Mouse (Mus musculus) monocyte, adult 5-6 weeks (primary cell): ENCODE results near the gene Dexi. TPM values are rescaled to one million over a fixed set of nuclear protein-coding genes. Genes with fewer than 3 reads are reported as not detected.

Source experiments
- ATAC-seq: fragments of 153-309, 156-312 bp; replicated peaks from 2 replicates; pipeline ENCODE4 v1.8.0; 2017; ENCODE audit warnings: mild to moderate bottlenecking; ENCODE audit not compliant: low TSS enrichment, insufficient number of reproducible peaks, severe bottlenecking, poor library complexity, low FRiP score
- total RNA-seq: library from RNA; stranded (forward); fragments of 200-1000, 200-491, 200-594 nt; gene quantifications from 3 replicates; pipeline ENCODE4 v1.2.3, GENCODE M21; 2017

The Dexi gene
- total RNA-seq, 1 experiment from 2014 or later, result 10.3 TPM

- ATAC-seq, result no peak
Observed at GRCm38 (mm10) chr16:10475919-10476318, 66.9 kb downstream of the Dexi start.

GRCm38 (mm10) chr16:10474956-10475355 lies 67.9 kb downstream of the Dexi start:
- no peak for ATAC-seq

- no peak for ATAC-seq
Observed at GRCm38 (mm10) chr16:10471950-10472349, 70.9 kb downstream of the Dexi start.

GRCm38 (mm10) chr16:10468201-10468600 lies 74.7 kb downstream of the Dexi start:
- ATAC-seq, result no peak

GRCm38 (mm10) chr16:10467391-10468107 lies 75.3 kb downstream of the Dexi start:
- ATAC-seq, result no peak

- ATAC-seq, result no peak
Observed at GRCm38 (mm10) chr16:10465011-10465681, 77.7 kb downstream of the Dexi start.

GRCm38 (mm10) chr16:10461178-10461577 lies 81.7 kb downstream of the Dexi start:
- no peak for ATAC-seq

- no peak for ATAC-seq
Observed at GRCm38 (mm10) chr16:10460188-10460587, 82.7 kb downstream of the Dexi start.

- no peak for ATAC-seq
Observed at GRCm38 (mm10) chr16:10454583-10454974, 88.3 kb downstream of the Dexi start.

GRCm38 (mm10) chr16:10453872-10454582 lies 88.8 kb downstream of the Dexi start:
- no peak for ATAC-seq

Other genes with a start within 250 kb of the Dexi start
- not detected in 3 replicates for gene Emp2, start 229.1 kb downstream of the Dexi start, total RNA-seq
- not detected in 3 replicates for gene Tekt5, start 147.6 kb downstream of the Dexi start, total RNA-seq
- gene Nubp1, start 131.1 kb downstream of the Dexi start, total RNA-seq, result 49.0 to 60.7 TPM (median 51.0 TPM) in 3 replicates
- 0.19 to 0.29 TPM in 2 of 3 replicates, not detected in the other for gene Tvp23a, start 95.7 kb downstream of the Dexi start, total RNA-seq
- gene Ciita, start 63.0 kb downstream of the Dexi start, total RNA-seq, result 8.5 to 13.2 TPM (median 12.3 TPM) in 3 replicates
- 14.0 to 27.1 TPM (median 19.1 TPM) in 3 replicates for gene Clec16a, start 2.3 kb upstream of the Dexi start, total RNA-seq
- 1.4 to 6.3 TPM (median 1.5 TPM) in 3 replicates for gene Socs1, start 242.5 kb upstream of the Dexi start, total RNA-seq
- gene Tnp2, start 245.6 kb upstream of the Dexi start, total RNA-seq, result 6.7 TPM in 1 of 3 replicates, not detected in the others
- gene Prm3, start 247.9 kb upstream of the Dexi start, total RNA-seq, result not detected in 3 replicates